Mouse (Mus musculus) stomach, embryonic 16.5 days (tissue): ENCODE measurements at regions not wholly inside any gene's neighbourhood (a gene's known extent, or its start where the extent isn't known, plus 50 kb on each side); places are given as distances from the start of the nearest gene placed in this dataset.

ENCODE experiments used
- ATAC-seq: fragments of 200-750 bp; cut with Nextera tagmentation; 2 replicates; pipeline ENCODE4 v1.8.0; 2017; ENCODE audit warnings: moderate number of reproducible peaks, moderate TSS enrichment; ENCODE audit not compliant: insufficient read depth, low FRiP score
- H3K27ac ChIP-seq: fragments of 300-500 bp; sonication (generic); 2 replicates; pipeline ENCODE4 v1.5.1; 2014; ENCODE audit warnings: low read length
- H3K27me3 ChIP-seq: fragments of 300-500 bp; sonication (generic); 2 replicates; pipeline ENCODE4 v1.6.1; 2014; ENCODE audit warnings: low read length, control low read depth, mixed read lengths; ENCODE audit not compliant: control insufficient read depth, insufficient read depth
- H3K36me3 ChIP-seq: fragments of 300-500 bp; sonication (generic); 2 replicates; pipeline ENCODE4 v1.6.1; 2014; ENCODE audit warnings: low read length; ENCODE audit not compliant: control insufficient read depth, insufficient read depth
- H3K4me1 ChIP-seq: fragments of 300-500 bp; sonication (generic); 2 replicates; pipeline ENCODE4 v1.6.1; 2014; ENCODE audit warnings: low read length, control low read depth, mixed read lengths; ENCODE audit not compliant: control insufficient read depth, insufficient read depth
- H3K4me2 ChIP-seq: fragments of 300-500 bp; sonication (generic); 2 replicates; pipeline ENCODE4 v1.6.1; 2014; ENCODE audit warnings: low read depth, low read length, mixed read lengths
- H3K4me3 ChIP-seq: fragments of 300-500 bp; sonication (generic); replicated peaks from 2 replicates; pipeline ENCODE4 v1.5.1; 2014; ENCODE audit warnings: mild to moderate bottlenecking, low read length
- H3K9ac ChIP-seq: fragments of 300-500 bp; sonication (generic); 2 replicates; pipeline ENCODE4 v1.6.1; 2014; ENCODE audit warnings: low read length
- H3K9me3 ChIP-seq: fragments of 300-500 bp; sonication (generic); replicated peaks from 2 replicates; pipeline ENCODE4 v1.6.1; 2016; ENCODE audit warnings: low read length, control low read depth; ENCODE audit not compliant: control insufficient read depth
- WGBS: fragments of 180-500 bp; shearing (Covaris S2); extraction: QIAGEN DNeasy Blood & Tissue Kit; methylation state at CpG from one replicate; pipeline ENCODE4 v1.1.7; 2014; 5-methylcytosine and 5-hydroxymethylcytosine counted together

GRCm38 (mm10) chr13:38878718-38879669, 81.7 kb downstream of the Slc35b3 start:
- Histone ChIP-seq H3K4me3 (no peak overlapping the region), H3K27me3 (no peaks in the 10 kb centered on the region), H3K9ac (no peak overlapping the region), H3K4me2 (no peak overlapping the region), H3K9me3 (no peaks in the 10 kb centered on the region), H3K36me3 (no peaks in the 10 kb centered on the region), H3K27ac (no peak overlapping the region), H3K4me1 (no peaks in the 10 kb centered on the region)
- no peak for ATAC-seq
- 73% methylated on average over 7 of the region's 7 CpGs for WGBS

DNA sequence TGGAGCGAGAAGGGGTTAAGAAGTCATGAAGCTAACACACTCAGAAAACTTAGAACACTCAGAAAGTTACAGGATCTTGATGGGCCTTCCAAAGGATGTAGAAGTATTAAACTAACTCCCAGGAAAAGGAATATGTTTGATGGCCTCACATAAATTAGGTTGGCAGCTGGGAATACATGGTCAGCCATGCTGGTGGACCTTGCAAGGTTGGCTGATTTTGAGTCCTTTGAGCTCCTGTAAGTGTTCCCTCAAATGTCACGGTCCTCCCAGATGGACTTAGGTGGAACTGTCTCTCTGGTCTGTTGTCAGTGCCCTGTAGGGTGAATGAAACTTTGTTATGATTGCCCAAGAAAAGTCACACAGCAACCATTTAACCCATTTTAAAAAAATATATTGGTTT, 84.8 kb downstream of the Slc35b3 start:
- Histone ChIP-seq H3K4me2 (no peak overlapping the region), H3K36me3 (no peaks in the 10 kb centered on the region), H3K4me1 (no peaks in the 10 kb centered on the region), H3K27me3 (no peaks in the 10 kb centered on the region), H3K4me3 (no peak overlapping the region), H3K9me3 (no peaks in the 10 kb centered on the region), H3K27ac (no peak overlapping the region), H3K9ac (no peak overlapping the region)
- ATAC-seq, result no peak
- 82% methylated on average over 2 of the region's 2 CpGs for WGBS

DNA sequence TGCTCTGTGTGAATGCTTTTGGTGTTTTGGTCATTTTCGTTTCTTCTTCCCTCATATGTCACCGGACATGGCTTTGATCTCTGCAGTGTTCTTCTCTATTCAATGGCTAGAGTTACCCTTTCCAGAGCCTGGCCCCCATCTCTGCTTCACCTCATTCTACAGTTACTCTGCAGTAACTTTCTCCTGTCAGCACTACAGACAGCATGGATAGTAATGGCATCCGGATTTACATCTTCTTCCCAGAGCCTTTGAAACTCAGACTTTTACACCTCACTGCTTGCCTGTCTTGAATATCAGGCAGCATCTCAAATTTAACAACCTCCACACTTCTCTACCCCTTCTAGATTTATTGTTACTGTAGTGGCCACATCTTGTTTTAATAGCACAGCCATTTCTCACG, 96.7 kb downstream of the Slc35b3 start:
- no peak overlapping the region for H3K9ac ChIP-seq
- H3K4me3 ChIP-seq, result no peak overlapping the region
- H3K36me3 ChIP-seq, result no peaks in the 10 kb centered on the region
- H3K4me2 ChIP-seq, result no peak overlapping the region
- H3K9me3 ChIP-seq, result no peaks in the 10 kb centered on the region
- H3K4me1 ChIP-seq, result no peaks in the 10 kb centered on the region
- no peak overlapping the region for H3K27ac ChIP-seq
- 74% methylated on average over 4 of the region's 4 CpGs for WGBS
- H3K27me3 ChIP-seq, result no peaks in the 10 kb centered on the region
- ATAC-seq, result no peak

- Histone ChIP-seq H3K4me3 (no peak overlapping the region), H3K9ac (no peak overlapping the region)
These were observed 104.9 kb downstream of the Slc35b3 start for GRCm38 (mm10) chr13:38855742-38856141.

GRCm38 (mm10) chr13:38854986-38855385, 105.7 kb downstream of the Slc35b3 start:
- Histone ChIP-seq H3K9me3 (no peaks in the 10 kb centered on the region), H3K4me2 (no peak overlapping the region), H3K27me3 (no peaks in the 10 kb centered on the region), H3K27ac (no peak overlapping the region), H3K4me3 (no peak overlapping the region), H3K4me1 (no peaks in the 10 kb centered on the region), H3K9ac (no peak overlapping the region), H3K36me3 (no peaks in the 10 kb centered on the region)
- ATAC-seq, result no peak
- WGBS, result 81% methylated on average over 2 of the region's 2 CpGs

More at GRCm38 (mm10) chr13:38855742-38856141, 104.9 kb downstream of the Slc35b3 start:
- H3K4me1 ChIP-seq, result no peaks in the 10 kb centered on the region
- H3K9me3 ChIP-seq, result no peaks in the 10 kb centered on the region
- 47% methylated on average over 3 of the region's 3 CpGs for WGBS
- H3K4me2 ChIP-seq, result no peak overlapping the region
- no peak for ATAC-seq
- no peaks in the 10 kb centered on the region for H3K36me3 ChIP-seq
- no peaks in the 10 kb centered on the region for H3K27me3 ChIP-seq
- H3K27ac ChIP-seq, result no peak overlapping the region

GRCm38 (mm10) chr13:38852868-38853267, 107.8 kb downstream of the Slc35b3 start:
- WGBS, result 44% methylated on average over 9 of the region's 9 CpGs
- no peak overlapping the region for H3K9ac ChIP-seq
- no peak for ATAC-seq

GRCm38 (mm10) chr13:38851820-38852219, 108.9 kb downstream of the Slc35b3 start:
- Histone ChIP-seq H3K9ac (no peak overlapping the region), H3K27ac (no peak overlapping the region), H3K36me3 (no peaks in the 10 kb centered on the region), H3K9me3 (no peaks in the 10 kb centered on the region), H3K4me1 (no peaks in the 10 kb centered on the region), H3K4me2 (no peak overlapping the region), H3K4me3 (no peak overlapping the region), H3K27me3 (no peaks in the 10 kb centered on the region)
- WGBS, result 85% methylated on average over 7 of the region's 7 CpGs
- ATAC-seq, result no peak

More at GRCm38 (mm10) chr13:38852868-38853267, 107.8 kb downstream of the Slc35b3 start:
- Histone ChIP-seq H3K4me1 (no peaks in the 10 kb centered on the region), H3K36me3 (no peaks in the 10 kb centered on the region), H3K27ac (no peak overlapping the region), H3K4me2 (no peak overlapping the region), H3K9me3 (no peaks in the 10 kb centered on the region), H3K4me3 (no peak overlapping the region), H3K27me3 (no peaks in the 10 kb centered on the region)

- Histone ChIP-seq H3K4me3 (no peak overlapping the region), H3K4me2 (no peak overlapping the region), H3K36me3 (no peaks in the 10 kb centered on the region), H3K9ac (no peak overlapping the region), H3K4me1 (no peaks in the 10 kb centered on the region), H3K27me3 (peaks cover 4% of the 10 kb centered on the region; the same call in 1 of the 2 replicates), H3K9me3 (no peaks in the 10 kb centered on the region), H3K27ac (no peak overlapping the region)
- WGBS, result 78% methylated on average over 5 of the region's 5 CpGs
- ATAC-seq, result no peak
These were observed 122.4 kb downstream of the Slc35b3 start for GRCm38 (mm10) chr13:38838231-38838630.

- WGBS, result 30% methylated on average over 2 of the region's 2 CpGs
- H3K9ac ChIP-seq, result no peak overlapping the region
- H3K27me3 ChIP-seq, result no peaks in the 10 kb centered on the region
- no peaks in the 10 kb centered on the region for H3K4me1 ChIP-seq
- no peaks in the 10 kb centered on the region for H3K36me3 ChIP-seq
- H3K4me3 ChIP-seq, result no peak overlapping the region
- H3K4me2 ChIP-seq, result no peak overlapping the region
- H3K9me3 ChIP-seq, result no peaks in the 10 kb centered on the region
- no peak overlapping the region for H3K27ac ChIP-seq
- ATAC-seq, result no peak
These were observed 135.0 kb downstream of the Slc35b3 start for GRCm38 (mm10) chr13:38825649-38826048.
